Mouse (Mus musculus) intestine, embryonic 15.5 days (tissue): ENCODE results near the gene Ece1. TPM values are rescaled to one million over a fixed set of nuclear protein-coding genes. Genes with fewer than 3 reads are reported as not detected.
A peak's percentile ranks its signal among the peaks of the same experiment; 100 is the strongest.

ENCODE experiments used
- ATAC-seq: fragments of 200-750 bp; cut with Nextera tagmentation; 2 replicates; pipeline ENCODE4 v1.8.0; 2017; ENCODE audit warnings: moderate TSS enrichment, moderate library complexity
- H3K27ac ChIP-seq: fragments of 300-500 bp; sonication (generic); 2 replicates; pipeline ENCODE4 v1.5.1; 2015; ENCODE audit warnings: mild to moderate bottlenecking, inconsistent platforms
- H3K27me3 ChIP-seq: fragments of 300-500 bp; sonication (generic); replicated peaks from 2 replicates; pipeline ENCODE4 v1.6.1; 2015; ENCODE audit warnings: inconsistent platforms
- H3K36me3 ChIP-seq: fragments of 300-500 bp; sonication (generic); 2 replicates; pipeline ENCODE4 v1.6.1; 2015; ENCODE audit warnings: inconsistent platforms
- H3K4me1 ChIP-seq: fragments of 300-500 bp; sonication (generic); replicated peaks from 2 replicates; pipeline ENCODE4 v1.6.1; 2015; ENCODE audit warnings: inconsistent platforms
- H3K4me2 ChIP-seq: fragments of 300-500 bp; sonication (generic); replicated peaks from 2 replicates; pipeline ENCODE4 v1.6.1; 2015; ENCODE audit warnings: mild to moderate bottlenecking, inconsistent platforms
- H3K4me3 ChIP-seq: fragments of 300-500 bp; sonication (generic); replicated peaks from 2 replicates; pipeline ENCODE4 v1.5.1; 2015; ENCODE audit warnings: inconsistent platforms
- H3K9ac ChIP-seq: fragments of 300-500 bp; sonication (generic); 2 replicates; pipeline ENCODE4 v1.6.1; 2015; ENCODE audit warnings: inconsistent platforms
- H3K9me3 ChIP-seq: fragments of 300-500 bp; sonication (generic); 2 replicates; pipeline ENCODE4 v1.6.1; 2016; ENCODE audit warnings: inconsistent platforms
- WGBS: fragments of 180-500 bp; shearing (Covaris S2); methylation state at CpG from one replicate; pipeline ENCODE4 v1.1.7; 2015; 5-methylcytosine and 5-hydroxymethylcytosine counted together
- polyA plus RNA-seq: library from polyadenylated mRNA; unstranded; fragments of >200 nt; fragmentation: Nextera tagmentation; extraction: Ambion mirVana; gene quantifications from 2 replicates; pipeline ENCODE4 v1.2.1, GENCODE M21; 2015

Gene Ece1
- polyA plus RNA-seq, 1 experiment from 2014 or later, result 56.0 TPM

- no peak overlapping the region for H3K4me2 ChIP-seq
- ATAC-seq, result no peak
- 26% methylated on average over 4 of the region's 4 CpGs for WGBS
- H3K4me1 ChIP-seq, result peaks cover 41% of the 10 kb centered on the region
- no peaks in the 10 kb centered on the region for H3K36me3 ChIP-seq
- no peak overlapping the region for H3K4me3 ChIP-seq
- H3K27ac ChIP-seq, result no peak overlapping the region
- no peaks in the 10 kb centered on the region for H3K27me3 ChIP-seq
- H3K9ac ChIP-seq, result no peak overlapping the region
- no peaks in the 10 kb centered on the region for H3K9me3 ChIP-seq
These were observed 29.6 kb downstream of the Ece1 start for GRCm38 (mm10) chr4:137891553-137892145.

- Histone ChIP-seq H3K27ac (no peak overlapping the region), H3K36me3 (no peaks in the 10 kb centered on the region), H3K4me3 (no peak overlapping the region), H3K4me1 (peaks cover 48% of the 10 kb centered on the region), H3K4me2 (0 out of 2 replicates have a peak overlapping the region, but pooled peaks have one; percentile 14), H3K9me3 (no peaks in the 10 kb centered on the region), H3K27me3 (no peaks in the 10 kb centered on the region), H3K9ac (no peak overlapping the region)
- ATAC-seq, result no peak
- WGBS, result 23% methylated on average over 11 of the region's 11 CpGs
These were observed 30.7 kb downstream of the Ece1 start for GRCm38 (mm10) chr4:137892713-137893242.

- peak overlapping the region; percentile 26; the same call in 1 of the 2 replicates for H3K4me2 ChIP-seq
- 27% methylated on average over 12 of the region's 12 CpGs for WGBS
- peak; percentile 44 for ATAC-seq
- no peak overlapping the region for H3K4me3 ChIP-seq
- no peaks in the 10 kb centered on the region for H3K36me3 ChIP-seq
- H3K9me3 ChIP-seq, result no peaks in the 10 kb centered on the region
- peak overlapping the region; percentile 72 for H3K27ac ChIP-seq
- 0 out of 2 replicates have a peak overlapping the region, but pooled peaks have one; percentile 10 for H3K9ac ChIP-seq
- H3K27me3 ChIP-seq, result no peaks in the 10 kb centered on the region
- peaks cover 40% of the 10 kb centered on the region for H3K4me1 ChIP-seq
These were observed 34.7 kb downstream of the Ece1 start for GRCm38 (mm10) chr4:137896612-137897297.

GRCm38 (mm10) chr4:137897298-137897612 is 35.2 kb downstream of the Ece1 start:
- H3K27ac ChIP-seq, result peak overlapping the region; percentile 72
- no peak overlapping the region for H3K4me3 ChIP-seq
- WGBS, result 23% methylated on average over 8 of the region's 8 CpGs
- 0 out of 2 replicates have a peak overlapping the region, but pooled peaks have one; percentile 10 for H3K9ac ChIP-seq
- H3K9me3 ChIP-seq, result no peaks in the 10 kb centered on the region
- no peaks in the 10 kb centered on the region for H3K36me3 ChIP-seq
- peaks cover 35% of the 10 kb centered on the region for H3K4me1 ChIP-seq
- no peaks in the 10 kb centered on the region for H3K27me3 ChIP-seq
- peak; percentile 57 for ATAC-seq
- peak overlapping the region; percentile 26; the same call in 1 of the 2 replicates for H3K4me2 ChIP-seq

- WGBS, result 77% methylated on average over 7 of the region's 7 CpGs
- H3K36me3 ChIP-seq, result no peaks in the 10 kb centered on the region
- no peak for ATAC-seq
- no peak overlapping the region for H3K27ac ChIP-seq
- H3K4me3 ChIP-seq, result no peak overlapping the region
- H3K4me2 ChIP-seq, result no peak overlapping the region
- peaks cover 32% of the 10 kb centered on the region for H3K4me1 ChIP-seq
- H3K9me3 ChIP-seq, result no peaks in the 10 kb centered on the region
- no peaks in the 10 kb centered on the region for H3K27me3 ChIP-seq
- no peak overlapping the region for H3K9ac ChIP-seq
These were observed 36.5 kb downstream of the Ece1 start for GRCm38 (mm10) chr4:137898490-137898889.

GRCm38 (mm10) chr4:137902268-137902667 is 40.2 kb downstream of the Ece1 start:
- no peak overlapping the region for H3K4me2 ChIP-seq
- no peak overlapping the region for H3K4me3 ChIP-seq
- H3K4me1 ChIP-seq, result peaks cover 25% of the 10 kb centered on the region
- H3K9ac ChIP-seq, result no peak overlapping the region
- no peaks in the 10 kb centered on the region for H3K36me3 ChIP-seq
- H3K9me3 ChIP-seq, result no peaks in the 10 kb centered on the region
- ATAC-seq, result no peak
- H3K27me3 ChIP-seq, result no peaks in the 10 kb centered on the region
- 76% methylated on average over 13 of the region's 13 CpGs for WGBS
- no peak overlapping the region for H3K27ac ChIP-seq

GRCm38 (mm10) chr4:137902873-137903272 is 40.8 kb downstream of the Ece1 start:
- ATAC-seq, result no peak
- no peaks in the 10 kb centered on the region for H3K36me3 ChIP-seq
- H3K27ac ChIP-seq, result no peak overlapping the region
- H3K27me3 ChIP-seq, result no peaks in the 10 kb centered on the region
- H3K4me2 ChIP-seq, result no peak overlapping the region
- peaks cover 21% of the 10 kb centered on the region for H3K4me1 ChIP-seq
- H3K9me3 ChIP-seq, result no peaks in the 10 kb centered on the region
- H3K9ac ChIP-seq, result no peak overlapping the region
- no peak overlapping the region for H3K4me3 ChIP-seq
- WGBS, result 38% methylated on average over 7 of the region's 7 CpGs

- Histone ChIP-seq H3K36me3 (no peaks in the 10 kb centered on the region), H3K4me3 (no peak overlapping the region), H3K27ac (0 out of 2 replicates have a peak overlapping the region, but pooled peaks have one; percentile 40), H3K4me2 (no peak overlapping the region), H3K9ac (no peak overlapping the region), H3K4me1 (peaks cover 30% of the 10 kb centered on the region), H3K9me3 (no peaks in the 10 kb centered on the region), H3K27me3 (no peaks in the 10 kb centered on the region)
- 49% methylated on average over 13 of the region's 13 CpGs for WGBS
- no peak for ATAC-seq
These were observed 43.0 kb downstream of the Ece1 start for GRCm38 (mm10) chr4:137904956-137905551.

- peak; percentile 21 for ATAC-seq
These were observed 45.9 kb downstream of the Ece1 start for GRCm38 (mm10) chr4:137907979-137908378.

GRCm38 (mm10) chr4:137908489-137908888 is 46.5 kb downstream of the Ece1 start:
- ATAC-seq, result peak; percentile 66
- H3K9me3 ChIP-seq, result no peaks in the 10 kb centered on the region
- no peaks in the 10 kb centered on the region for H3K27me3 ChIP-seq
- no peak overlapping the region for H3K4me2 ChIP-seq
- H3K36me3 ChIP-seq, result no peaks in the 10 kb centered on the region
- H3K9ac ChIP-seq, result no peak overlapping the region
- peaks cover 33% of the 10 kb centered on the region for H3K4me1 ChIP-seq
- peak overlapping the region; percentile 66 for H3K27ac ChIP-seq
- H3K4me3 ChIP-seq, result no peak overlapping the region
- 54% methylated on average over 7 of the region's 7 CpGs for WGBS

More at GRCm38 (mm10) chr4:137907979-137908378, 45.9 kb downstream of the Ece1 start:
- Histone ChIP-seq H3K9ac (no peak overlapping the region), H3K27me3 (no peaks in the 10 kb centered on the region), H3K4me1 (peaks cover 28% of the 10 kb centered on the region), H3K27ac (no peak overlapping the region), H3K9me3 (no peaks in the 10 kb centered on the region), H3K4me3 (no peak overlapping the region), H3K4me2 (no peak overlapping the region), H3K36me3 (no peaks in the 10 kb centered on the region)
- 51% methylated on average over 13 of the region's 13 CpGs for WGBS

GRCm38 (mm10) chr4:137908915-137909314 is 46.9 kb downstream of the Ece1 start:
- Histone ChIP-seq H3K4me1 (peaks cover 37% of the 10 kb centered on the region), H3K27me3 (no peaks in the 10 kb centered on the region), H3K36me3 (no peaks in the 10 kb centered on the region), H3K9ac (no peak overlapping the region), H3K4me2 (no peak overlapping the region), H3K9me3 (no peaks in the 10 kb centered on the region), H3K4me3 (no peak overlapping the region), H3K27ac (peak overlapping the region; percentile 66)
- 63% methylated on average over 4 of the region's 4 CpGs for WGBS
- ATAC-seq, result no peak

- Histone ChIP-seq H3K9ac (no peak overlapping the region), H3K4me1 (peaks cover 43% of the 10 kb centered on the region), H3K4me3 (no peak overlapping the region), H3K27me3 (no peaks in the 10 kb centered on the region), H3K36me3 (no peaks in the 10 kb centered on the region), H3K27ac (no peak overlapping the region), H3K4me2 (no peak overlapping the region), H3K9me3 (no peaks in the 10 kb centered on the region)
- 47% methylated on average over 4 of the region's 4 CpGs for WGBS
- ATAC-seq, result no peak
These were observed 47.4 kb downstream of the Ece1 start for GRCm38 (mm10) chr4:137909471-137909870.
